Mouse (Mus musculus) erythroblast, embryonic 14.5 days (primary cell): ENCODE data around the gene Utp20.

Source experiments
- GATA1 ChIP-seq: IDR thresholded peaks from 2 replicates; pipeline ENCODE4 v1.6.1; 2012; ENCODE audit warnings: low read length, inconsistent platforms, mixed read lengths
- TAL1 ChIP-seq: IDR thresholded peaks from 3 replicates; pipeline ENCODE4 v1.6.1; 2012; ENCODE audit warnings: low read length, inconsistent platforms, mixed read lengths

DNA sequence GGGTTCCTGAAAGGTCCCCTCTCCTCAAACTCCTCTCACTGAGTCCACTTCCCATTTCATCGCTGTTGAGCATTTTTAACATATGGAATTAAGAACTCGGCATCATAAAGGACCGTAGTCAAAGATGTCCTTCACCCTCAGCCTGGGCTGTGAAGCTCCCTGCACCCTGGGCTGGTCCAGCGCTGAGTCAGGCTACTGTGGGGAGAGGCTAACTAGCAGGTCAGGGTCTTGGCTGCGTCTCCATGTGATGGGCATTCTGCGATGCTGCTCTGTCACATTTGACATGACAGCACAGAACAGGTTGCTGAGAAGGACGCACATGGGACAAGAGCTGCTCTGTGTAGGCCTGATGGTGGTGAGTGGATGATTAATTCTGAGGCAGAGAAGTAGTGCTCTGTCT lies 56.9 kb downstream of the Utp20 start:
- TF ChIP-seq GATA1 (no peak), TAL1 (no peak)
